Mouse (Mus musculus) WW6 (cell line): ENCODE measurements around the gene Sult1a1.
A peak's percentile ranks its signal among the peaks of the same experiment; 100 is the strongest.
"Not testable (repeated sequence)": the region's sequence is repeated elsewhere in the genome, so short reads cannot be mapped to it uniquely, and the experiment has no call there.

ENCODE experiments used
- DNase-seq: peaks from one replicate; pipeline ENCODE4 v3.0.0-alpha.2; 2013; ENCODE audit warnings: low read depth, low spot score

The Sult1a1 gene

DNA sequence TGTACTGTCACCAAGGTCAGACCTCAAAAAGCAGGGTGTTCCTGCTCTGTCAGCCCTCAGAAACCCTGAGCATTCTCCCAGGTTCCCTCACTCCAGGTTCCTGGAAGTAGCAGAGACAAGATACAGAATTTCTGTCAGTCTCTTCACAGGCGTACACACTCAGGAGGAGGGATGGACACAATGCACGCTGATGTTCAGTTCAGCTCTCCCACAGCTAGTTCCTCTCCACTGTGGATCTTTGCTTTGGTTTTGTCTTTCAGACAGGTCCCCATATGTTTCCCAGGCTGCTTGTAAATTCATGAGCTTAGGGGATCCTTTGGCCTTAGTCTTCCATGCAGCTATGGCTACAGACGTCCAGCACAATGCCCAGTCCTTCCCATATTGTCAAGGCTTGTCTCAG is 20.7 kb upstream of the Sult1a1 start:
- no peak for DNase-seq

- DNase-seq: no peak
Observed at GRCm38 (mm10) chr7:126696303-126696702, 20.1 kb upstream of the Sult1a1 start.

GRCm38 (mm10) chr7:126695631-126696207 is 19.5 kb upstream of the Sult1a1 start, which contains the start of gene Slx1b:
Gene Slx1b (minus strand): TSS chr7:126695784.
- DNase-seq: peak; percentile 92

- DNase-seq: no peak
Observed at GRCm38 (mm10) chr7:126695210-126695611, 19.0 kb upstream of the Sult1a1 start, which contains the start of gene Bola2. Gene Bola2 (plus strand): TSS chr7:126695401.

- DNase-seq: no peak
Observed at GRCm38 (mm10) chr7:126694441-126695051, 18.3 kb upstream of the Sult1a1 start.

- no peak for DNase-seq
Observed at GRCm38 (mm10) chr7:126693781-126694180, 17.5 kb upstream of the Sult1a1 start.

- peak; percentile 63 for DNase-seq
Observed at GRCm38 (mm10) chr7:126693256-126693655, 17.0 kb upstream of the Sult1a1 start.

DNA sequence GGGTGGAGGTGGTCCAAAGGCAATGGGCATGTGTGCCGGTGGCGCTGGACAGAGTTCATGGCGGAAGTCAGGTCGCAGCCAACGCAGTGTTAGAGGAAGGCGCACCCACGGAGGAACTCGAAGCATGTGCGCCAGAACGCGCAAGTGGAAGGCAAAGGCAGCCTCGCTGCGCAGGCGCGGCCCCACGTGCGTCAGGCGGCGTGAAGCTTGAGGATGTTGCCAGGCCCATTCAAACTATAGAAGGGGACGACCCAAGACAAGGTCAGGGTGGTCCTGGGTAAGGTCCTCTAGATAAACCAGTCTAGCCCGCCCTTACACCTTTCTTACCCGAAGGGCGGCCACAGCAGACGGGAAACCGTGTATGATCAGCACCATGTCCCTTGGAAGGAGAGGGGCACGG is 16.2 kb upstream of the Sult1a1 start:
- no peak for DNase-seq

GRCm38 (mm10) chr7:126691676-126692075 is 15.4 kb upstream of the Sult1a1 start:
- no peak for DNase-seq

- DNase-seq: no peak
Observed at GRCm38 (mm10) chr7:126690737-126691136, 14.5 kb upstream of the Sult1a1 start.

GRCm38 (mm10) chr7:126689021-126689420 is 12.8 kb upstream of the Sult1a1 start:
- no peak for DNase-seq

DNA sequence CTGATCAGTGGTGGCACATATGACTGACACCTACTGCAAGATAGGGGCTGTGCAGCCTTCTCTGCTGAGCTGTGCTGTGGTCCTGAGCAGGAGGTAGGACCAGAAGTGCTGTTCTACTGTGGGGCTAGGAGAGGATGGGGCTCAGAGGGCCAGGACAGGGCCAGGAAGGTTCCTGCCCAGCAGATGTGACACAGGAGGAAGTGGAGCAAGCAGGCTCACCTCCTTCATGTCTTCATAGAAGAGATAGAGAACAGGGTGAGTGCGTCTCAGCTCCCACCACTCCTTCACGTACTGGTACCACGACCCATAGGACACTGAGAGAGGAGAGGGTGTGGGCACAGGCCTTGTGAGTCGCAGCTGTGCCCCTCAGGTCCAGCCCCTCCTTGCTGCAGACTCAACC is 11.9 kb upstream of the Sult1a1 start:
- DNase-seq: not testable (repeated sequence)

DNA sequence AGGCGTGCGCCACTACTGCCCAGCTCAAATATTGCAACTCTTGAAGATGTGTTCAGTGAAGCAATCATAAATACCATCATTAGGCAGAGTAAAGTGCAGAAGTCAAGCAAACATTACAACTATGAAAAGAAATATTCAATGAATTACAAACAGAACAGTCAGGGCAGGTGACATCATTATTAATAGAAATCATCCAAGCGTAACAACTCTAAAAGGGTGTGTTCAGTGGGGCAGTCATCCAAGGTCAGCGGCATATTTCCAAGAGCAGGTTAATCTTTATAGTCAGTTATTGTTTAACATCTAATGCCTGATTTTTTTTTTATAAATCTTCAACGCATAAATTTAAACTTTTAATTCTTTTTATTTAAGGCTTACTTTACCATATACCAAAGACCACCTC is 5.0 kb upstream of the Sult1a1 start:
- DNase-seq: no peak

GRCm38 (mm10) chr7:126679683-126680082 is 3.5 kb upstream of the Sult1a1 start:
- DNase-seq: no peak

DNA sequence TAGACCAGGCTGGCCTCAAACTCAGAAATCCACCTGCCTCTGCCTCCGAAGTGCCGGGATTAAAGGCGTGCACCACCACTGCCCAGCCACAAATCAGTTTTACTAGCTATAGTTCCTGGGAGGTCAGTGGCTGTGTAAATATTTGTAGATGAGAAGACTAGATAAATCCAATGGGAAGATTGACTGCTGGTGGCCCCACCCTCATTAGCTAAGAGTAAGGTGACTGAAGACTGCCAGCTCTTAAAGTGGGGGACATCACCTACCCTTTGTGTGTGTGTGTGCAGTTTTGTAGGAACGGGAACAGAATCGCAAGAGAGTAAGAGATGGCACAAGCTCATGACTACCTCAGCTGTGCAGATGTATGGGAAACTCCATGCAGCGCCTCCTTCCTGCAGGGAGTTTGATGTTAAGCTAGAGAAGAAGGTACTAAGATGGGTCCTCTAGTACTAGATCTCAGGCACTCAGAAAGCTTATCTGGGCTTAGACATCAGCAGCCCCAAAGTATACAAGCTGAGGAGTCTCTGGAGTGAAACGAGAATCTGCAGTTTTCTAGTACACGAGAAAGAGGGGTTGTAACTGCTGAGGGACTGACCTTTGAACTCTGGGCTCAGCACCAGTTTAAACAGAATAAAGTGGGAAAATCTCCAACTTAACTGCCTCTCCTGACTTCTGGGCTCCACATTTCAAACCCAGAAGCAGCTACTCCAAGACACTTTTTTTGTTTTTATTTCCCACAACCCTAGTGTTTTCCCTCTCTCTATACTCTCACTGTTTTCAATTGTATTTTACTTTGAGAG is 2.5 kb upstream of the Sult1a1 start:
- DNase-seq: no peak

DNA sequence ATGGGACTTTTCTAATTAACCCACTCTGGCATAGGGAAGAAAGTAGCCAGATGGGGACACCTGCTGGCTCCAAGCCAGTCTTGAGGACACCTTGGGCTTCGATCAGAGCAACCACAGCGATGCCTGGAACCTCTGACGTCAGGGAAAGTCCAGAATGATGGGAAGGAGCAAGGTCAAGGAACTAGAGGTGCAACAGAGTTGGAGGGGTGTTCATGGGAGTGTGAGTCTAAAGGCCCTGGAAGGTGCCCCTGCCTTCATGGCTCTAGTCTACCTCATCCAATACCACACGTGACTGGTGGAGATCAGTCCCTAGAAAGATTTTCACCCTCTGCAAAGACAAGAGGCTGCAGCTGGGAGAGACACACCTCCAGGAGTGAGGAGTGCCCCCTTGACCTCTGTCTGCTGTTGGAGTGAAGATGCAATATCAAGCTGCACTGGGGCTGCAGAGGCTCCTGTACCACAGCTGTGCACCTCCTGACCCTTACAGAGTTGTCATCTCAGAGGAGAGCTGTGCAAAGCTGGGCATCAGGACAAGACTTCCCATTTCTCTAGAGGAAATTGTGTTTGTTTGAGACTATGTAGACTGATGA is 494 bp upstream of the Sult1a1 start:
- DNase-seq: no peak

- DNase-seq: no peak
Observed at GRCm38 (mm10) chr7:126675104-126675503, 1.1 kb downstream of the Sult1a1 start.

- no peak for DNase-seq
Observed at GRCm38 (mm10) chr7:126672111-126672510, 4.1 kb downstream of the Sult1a1 start.

GRCm38 (mm10) chr7:126670152-126670551 is 6.1 kb downstream of the Sult1a1 start:
- DNase-seq: no peak

DNA sequence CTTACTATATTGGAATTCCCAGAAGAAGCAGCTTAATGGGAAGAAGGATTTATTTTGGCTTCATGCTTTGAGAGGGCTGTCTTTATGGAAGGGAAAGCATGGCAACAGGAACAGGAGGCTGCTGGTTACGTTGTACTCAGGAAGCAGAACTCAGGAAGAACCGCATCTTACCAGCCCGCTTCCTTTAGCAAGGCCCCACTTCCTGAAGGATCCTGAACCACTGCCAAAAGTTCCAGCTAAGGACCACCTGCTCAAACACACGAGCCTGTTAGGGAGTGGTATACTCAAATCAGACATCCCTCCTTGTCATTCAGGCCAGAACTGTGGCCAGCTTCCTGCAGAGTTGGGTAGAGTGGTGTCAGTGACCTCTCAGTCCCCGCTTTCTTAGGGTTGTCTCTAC is 7.8 kb downstream of the Sult1a1 start:
- DNase-seq: no peak

- no peak for DNase-seq
Observed at GRCm38 (mm10) chr7:126667495-126668090, 8.6 kb downstream of the Sult1a1 start.

DNA sequence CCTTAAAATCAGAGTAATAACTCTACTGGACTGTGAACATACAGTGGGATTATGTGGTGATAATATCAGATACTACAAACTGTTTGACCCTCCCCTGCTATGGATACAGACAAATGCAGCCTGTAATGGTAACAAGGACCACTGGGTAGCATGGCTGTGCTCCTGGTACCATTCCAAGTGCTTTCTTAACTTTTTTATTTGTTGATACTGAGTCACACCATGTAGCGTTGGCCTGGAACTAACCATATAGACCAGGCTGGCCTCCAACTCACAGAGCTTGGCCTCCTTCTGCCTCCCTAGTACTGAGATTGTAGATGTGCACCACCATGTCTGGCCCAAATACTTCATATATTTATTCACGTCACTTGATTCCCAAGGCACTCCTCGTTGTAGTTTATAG is 11.0 kb downstream of the Sult1a1 start:
- no peak for DNase-seq
